Mouse (Mus musculus) frontal cortex, adult (tissue): ENCODE measurements around the gene Tiprl.

Experiments
- ATAC-seq: cut with Nextera tagmentation; 2 replicates; pipeline ENCODE4 v1.9.2; 2017; ENCODE audit warnings: mild to moderate bottlenecking, moderate library complexity, mixed read lengths; ENCODE audit not compliant: low TSS enrichment

Gene Tiprl

DNA sequence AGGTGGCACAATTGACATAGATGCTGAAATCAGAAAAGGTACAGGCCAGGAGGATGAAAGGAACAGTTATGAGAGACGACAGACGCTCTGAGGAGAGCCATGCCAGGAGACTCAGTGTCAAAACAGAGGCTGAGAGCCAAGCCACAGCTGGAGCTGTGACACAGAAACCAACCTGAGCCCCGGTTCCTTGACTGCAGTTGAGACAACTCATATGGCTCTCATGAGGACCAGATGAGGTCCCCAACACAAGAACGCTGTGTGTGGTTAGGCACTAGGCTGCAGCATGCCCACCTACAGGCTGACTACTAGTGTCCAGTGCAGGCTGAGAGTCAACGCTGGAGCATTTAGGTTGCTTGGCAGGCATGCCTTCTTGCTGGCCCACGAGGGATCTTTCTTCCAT lies 58.7 kb downstream of the Tiprl start:
- no peak for ATAC-seq

DNA sequence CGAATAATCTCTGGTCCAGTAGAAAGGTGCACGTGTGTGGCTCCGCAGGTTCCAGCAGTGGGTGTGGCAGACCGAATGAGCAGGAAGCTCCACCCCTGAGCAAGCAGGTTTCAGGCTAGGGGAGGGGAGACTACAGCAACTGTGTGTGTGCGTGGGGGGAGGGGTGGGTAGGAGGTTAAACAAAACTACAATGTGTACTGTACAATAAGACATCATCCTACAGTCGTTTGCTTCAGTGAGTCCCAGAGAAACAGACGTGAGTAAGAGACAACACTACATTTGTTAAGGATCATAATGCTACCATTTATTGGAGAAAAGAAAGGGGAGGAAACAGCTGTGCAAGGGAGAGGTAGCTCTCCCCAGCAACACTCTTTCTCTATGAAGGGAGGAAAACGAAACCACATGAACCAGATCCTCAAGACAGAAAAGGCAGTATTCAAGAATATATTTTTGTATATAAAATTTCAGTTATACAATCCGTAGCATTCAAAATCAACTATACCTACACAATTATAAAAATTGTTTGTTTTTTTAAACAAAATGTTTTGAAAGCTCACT lies 62.7 kb downstream of the Tiprl start:
- ATAC-seq, result no peak

DNA sequence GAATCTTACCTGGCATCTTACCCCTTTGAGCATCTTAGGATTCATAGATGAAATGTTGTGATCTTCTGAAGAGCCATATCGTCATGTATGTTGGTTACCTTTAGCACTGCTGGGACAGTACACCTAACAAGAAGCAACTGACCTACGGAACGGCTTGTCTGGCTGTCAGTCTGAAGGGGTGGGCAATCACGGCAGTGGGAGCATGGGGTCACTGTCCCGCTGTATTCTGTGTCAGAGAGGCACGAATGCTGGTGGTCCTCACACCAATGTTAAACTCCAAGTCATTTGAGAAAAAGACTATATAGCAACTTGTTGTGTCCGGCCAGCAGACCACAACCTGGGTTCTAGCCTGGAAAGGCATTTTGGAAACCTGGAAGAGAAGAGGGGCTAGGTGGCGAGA lies 65.5 kb downstream of the Tiprl start:
- ATAC-seq, result no peak

DNA sequence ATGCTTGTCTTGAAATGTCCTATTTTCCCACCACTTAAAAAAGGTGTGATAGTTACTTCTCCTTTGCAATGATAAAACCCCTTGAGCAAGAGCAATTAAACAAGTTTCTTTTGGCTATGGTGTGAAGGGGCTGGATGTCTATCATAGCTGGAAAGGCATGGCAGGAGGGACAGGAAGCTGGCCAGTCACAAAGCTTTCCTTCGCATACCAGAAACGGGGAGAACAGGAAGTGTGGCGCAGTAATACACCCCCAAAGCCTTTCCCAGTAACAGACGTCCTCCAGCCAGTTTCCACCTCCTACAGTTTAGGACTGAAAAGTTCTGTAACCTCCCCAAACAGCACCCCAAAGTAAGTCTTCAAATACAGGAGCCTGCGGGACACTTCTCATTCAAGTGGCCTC lies 66.6 kb downstream of the Tiprl start:
- no peak for ATAC-seq

DNA sequence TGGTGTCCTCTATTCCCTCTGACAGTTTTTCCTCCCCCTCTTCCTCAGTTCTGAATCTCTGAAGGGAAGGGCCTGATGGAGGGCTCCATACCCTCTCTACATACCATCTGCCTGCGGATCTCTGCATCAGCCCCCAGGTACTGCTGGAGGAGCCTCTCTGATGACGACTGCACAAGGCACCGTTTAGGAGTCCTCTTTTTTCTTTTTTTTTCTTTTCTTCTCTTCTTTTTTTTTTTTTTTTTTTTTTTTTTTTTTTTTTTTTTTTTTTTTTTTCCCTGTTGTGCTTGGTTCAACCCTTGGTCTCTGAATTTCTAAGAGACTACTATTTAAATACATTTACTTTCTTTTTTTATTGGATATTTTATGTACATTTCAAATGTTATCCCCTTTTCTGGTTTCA lies 67.3 kb downstream of the Tiprl start:
- no peak for ATAC-seq

DNA sequence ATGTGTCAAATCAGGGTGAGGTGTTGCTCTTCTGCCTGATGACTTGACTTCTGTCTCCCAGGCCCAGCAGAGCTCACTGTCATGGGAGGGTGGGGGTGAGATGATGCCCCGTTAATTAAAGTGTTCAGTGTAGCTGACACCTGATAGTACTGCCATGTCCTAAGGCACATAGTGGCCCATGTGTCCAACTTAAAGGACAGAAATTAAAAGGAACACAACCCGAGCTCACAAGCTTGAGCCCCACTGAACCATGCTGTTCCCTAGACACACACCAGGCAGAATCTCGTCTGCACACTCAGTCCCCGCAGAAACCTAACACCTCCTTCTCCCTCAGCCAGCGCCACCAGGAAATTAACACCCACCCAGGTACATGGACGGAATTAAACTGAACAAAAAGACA lies 71.9 kb downstream of the Tiprl start:
- no peak for ATAC-seq
